Mouse (Mus musculus) forebrain, embryonic 10.5 days (tissue): Measurements from ENCODE around the gene Prss43. TPM values are rescaled to one million over a fixed set of nuclear protein-coding genes. Genes with fewer than 3 reads are reported as not detected.
A peak's percentile ranks its signal among the peaks of the same experiment; 100 is the strongest.

Source experiments
- DNase-seq: peaks from one replicate; pipeline ENCODE4 v3.0.0-alpha.2; 2017; ENCODE audit warnings: low spot score; ENCODE audit errors: extremely low spot score
- H3K27ac ChIP-seq: fragments of 300-500 bp; sonication (generic); 2 replicates; pipeline ENCODE4 v1.5.1; 2016; ENCODE audit warnings: mild to moderate bottlenecking
- H3K27me3 ChIP-seq: fragments of 300-500 bp; sonication (generic); 2 replicates; pipeline ENCODE4 v1.6.1; 2016; ENCODE audit warnings: mild to moderate bottlenecking; ENCODE audit not compliant: poor library complexity, severe bottlenecking
- H3K36me3 ChIP-seq: fragments of 300-500 bp; sonication (generic); replicated peaks from 2 replicates; pipeline ENCODE4 v1.6.1; 2016; ENCODE audit warnings: mild to moderate bottlenecking, moderate library complexity
- H3K4me1 ChIP-seq: fragments of 300-500 bp; sonication (generic); 2 replicates; pipeline ENCODE4 v1.6.1; 2016
- H3K4me3 ChIP-seq: fragments of 300-500 bp; sonication (generic); 2 replicates; pipeline ENCODE4 v1.5.1; 2016; ENCODE audit warnings: mild to moderate bottlenecking, moderate library complexity
- H3K9me3 ChIP-seq: fragments of 300-500 bp; sonication (generic); 2 replicates; pipeline ENCODE4 v1.6.1; 2016; ENCODE audit warnings: mild to moderate bottlenecking, moderate library complexity
- WGBS: fragments of 180-500 bp; shearing (Covaris S2); methylation state at CpG from one replicate; pipeline ENCODE4 v1.1.7; 2016; 5-methylcytosine and 5-hydroxymethylcytosine counted together
- polyA plus RNA-seq: library from polyadenylated mRNA; unstranded; fragments of >200 nt; fragmentation: Nextera tagmentation; extraction: Ambion mirVana; gene quantifications from 2 replicates; pipeline ENCODE4 v1.2.1, GENCODE M21; 2016

Prss43 gene
- polyA plus RNA-seq, 1 experiment from 2014 or later = not detected

DNA sequence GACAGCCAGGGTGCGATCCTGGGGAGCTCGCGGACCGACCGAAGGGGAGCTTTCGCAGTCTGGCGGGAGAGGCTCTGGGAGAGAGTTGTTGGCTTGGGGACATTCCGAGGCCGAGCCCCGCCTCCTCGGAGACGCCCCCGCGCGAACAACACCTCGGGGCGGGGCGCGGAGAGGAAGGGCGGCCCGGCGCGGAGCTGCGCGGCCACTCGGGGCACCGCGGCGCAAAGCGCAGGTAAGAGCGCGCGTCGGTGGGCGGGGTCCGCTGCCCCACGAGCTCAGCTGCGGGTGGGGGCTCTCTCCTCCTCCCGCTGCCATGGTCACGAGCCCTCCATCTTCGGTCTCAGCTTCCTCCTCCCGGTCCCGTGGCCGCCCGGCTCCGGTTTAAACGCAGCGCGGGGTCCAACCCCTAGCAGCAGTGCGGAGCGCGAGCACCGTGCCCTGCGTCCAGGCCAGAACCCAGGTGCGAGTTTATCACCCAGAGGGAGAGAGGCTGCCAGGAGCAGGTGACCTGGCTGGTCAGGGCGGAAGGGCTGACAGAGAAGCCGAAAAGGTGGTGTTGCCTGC, 53.6 kb downstream of the Prss43 start, which contains the start of gene Tmie:
Tmie (minus strand) TSS at position 116 of the 564 bp plus-strand sequence.
- peaks cover 23% of the 10 kb centered on the region for H3K4me1 ChIP-seq
- peak within 1 kb of the TSS; percentile 62 for H3K4me3 ChIP-seq
- peak within 1 kb of the TSS; percentile 49; the same call in 1 of the 2 replicates for H3K27ac ChIP-seq
- no peaks in the 10 kb centered on the region for H3K36me3 ChIP-seq
- no peaks in the 10 kb centered on the region for H3K9me3 ChIP-seq
- no peak for DNase-seq
- WGBS = 1% methylated on average over 56 of the region's 57 CpGs
- peaks cover 74% of the 10 kb centered on the region for H3K27me3 ChIP-seq

DNA sequence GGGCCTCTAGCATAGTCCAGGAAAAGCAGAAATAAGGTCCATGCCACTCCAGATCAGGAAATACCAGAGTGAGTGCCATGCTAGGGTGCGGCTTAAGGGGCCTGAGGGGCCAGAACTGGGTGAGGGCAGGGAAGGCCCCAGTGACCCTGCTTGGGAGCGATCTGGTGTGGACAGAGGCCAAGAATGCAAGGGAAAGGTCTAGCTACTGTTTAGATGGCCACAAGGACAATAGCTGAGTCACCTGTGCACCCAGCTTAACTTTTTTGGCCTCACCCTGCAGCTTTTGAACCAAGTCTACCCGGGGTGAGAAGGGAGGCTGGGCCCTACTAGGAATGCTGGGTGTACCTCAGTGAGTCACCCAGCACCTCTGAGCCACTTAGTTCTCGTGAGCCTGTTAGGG, 54.3 kb downstream of the Prss43 start:
- Histone ChIP-seq H3K4me1 (peaks cover 18% of the 10 kb centered on the region), H3K4me3 (peak overlapping the region; percentile 62; the same call in 1 of the 2 replicates), H3K9me3 (no peaks in the 10 kb centered on the region), H3K27ac (no peak overlapping the region), H3K36me3 (no peaks in the 10 kb centered on the region), H3K27me3 (peaks cover 68% of the 10 kb centered on the region)
- DNase-seq = no peak
- WGBS = 76% methylated on average over 4 of the region's 4 CpGs

Other genes starting within 250 kb of the Prss43 start
- gene Nradd, start 202.2 kb upstream of the Prss43 start, polyA plus RNA-seq = 36.3 and 36.4 TPM in 2 replicates
- gene Nbeal2, start 172.5 kb upstream of the Prss43 start, polyA plus RNA-seq = 1.4 and 2.0 TPM in 2 replicates
- gene Ccdc12, start 170.2 kb upstream of the Prss43 start, polyA plus RNA-seq = 178 and 183 TPM in 2 replicates
- gene Myl3, start 84.8 kb upstream of the Prss43 start, polyA plus RNA-seq = 0.27 and 0.54 TPM in 2 replicates
- 19.2 and 23.0 TPM in 2 replicates for gene Pth1r, start 79.5 kb upstream of the Prss43 start, polyA plus RNA-seq
- gene Prss42, start 28.5 kb upstream of the Prss43 start, polyA plus RNA-seq = not detected in 2 replicates
- gene Prss44, start 12.7 kb upstream of the Prss43 start, polyA plus RNA-seq = not detected in 2 replicates
- not detected in 2 replicates for gene Prss45, start 7.9 kb downstream of the Prss43 start, polyA plus RNA-seq
- not detected in 2 replicates for gene Prss46, start 17.8 kb downstream of the Prss43 start, polyA plus RNA-seq
- 0.76 and 1.1 TPM in 2 replicates for gene Prss50, start 31.3 kb downstream of the Prss43 start, polyA plus RNA-seq
- 0.90 and 0.97 TPM in 2 replicates for gene Als2cl, start 53.2 kb downstream of the Prss43 start, polyA plus RNA-seq
- gene Tmie, start 53.4 kb downstream of the Prss43 start, polyA plus RNA-seq = 0.14 and 0.26 TPM in 2 replicates
- not detected in 2 replicates for gene Fam240a, start 90.2 kb downstream of the Prss43 start, polyA plus RNA-seq
- gene Tdgf1, start 119.5 kb downstream of the Prss43 start, polyA plus RNA-seq = 0.34 and 0.61 TPM in 2 replicates
- 0.09 TPM in 1 of 2 replicates, not detected in the other for gene Lrrc2, start 124.9 kb downstream of the Prss43 start, polyA plus RNA-seq
- 0.27 TPM in 1 of 2 replicates, not detected in the other for gene Rtp3, start 163.9 kb downstream of the Prss43 start, polyA plus RNA-seq
- gene Ltf, start 192.6 kb downstream of the Prss43 start, polyA plus RNA-seq = not detected in 2 replicates
- 0.74 TPM in 2 replicates for gene Ccrl2, start 230.8 kb downstream of the Prss43 start, polyA plus RNA-seq